Mouse (Mus musculus): ENCODE measurements around the gene Foxp1.

DNA sequence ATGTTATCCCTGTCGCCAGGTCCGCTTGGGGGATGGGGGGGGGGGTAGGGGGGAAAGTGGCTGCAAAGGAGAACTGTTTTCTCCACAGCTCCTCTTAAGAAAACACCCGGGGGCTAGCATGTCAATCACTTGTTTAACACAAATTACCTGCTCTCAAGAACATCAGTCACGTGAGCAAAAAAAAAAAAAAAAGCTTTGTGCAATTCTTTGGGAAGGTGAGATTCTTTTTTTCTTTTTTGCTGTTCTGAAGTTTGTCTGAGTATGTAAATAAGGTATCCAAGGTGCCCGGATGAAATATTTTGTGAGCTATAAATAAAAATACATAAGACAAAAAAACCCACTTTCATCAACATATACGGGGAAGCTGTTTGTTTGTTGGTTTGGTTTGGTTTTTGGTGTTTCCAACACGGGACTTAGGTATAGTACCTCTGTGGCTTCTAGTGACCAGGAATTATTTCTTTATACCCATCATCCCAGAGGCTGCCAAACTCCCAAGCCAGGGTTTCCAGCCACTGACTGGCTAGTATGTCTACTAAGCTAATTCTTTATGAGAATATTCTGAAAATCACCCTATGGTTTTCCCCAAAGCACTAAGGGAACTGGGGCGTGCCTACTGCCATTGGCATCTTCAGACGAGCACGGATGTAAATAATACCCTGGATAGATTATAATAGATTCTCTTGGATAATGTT, 1.3 kb upstream of the Foxp1 start:
- TF ChIP-seq CTCF (IDR thresholded peaks at IDR 0.05) (no peak), EP300 (IDR thresholded peaks at IDR 0.05) (no peak)
